Mouse (Mus musculus): ENCODE results near the gene Setd1b. TPM values are rescaled to one million over a fixed set of nuclear protein-coding genes. Genes with fewer than 3 reads are reported as not detected.

Gene Setd1b
- total and polyA plus RNA-seq, 2 experiments from 2014 or later, result 4.8 to 7.2 TPM

GRCm38 (mm10) chr5:123116080-123116479 is 25.9 kb upstream of the Setd1b start:
- H3K36me3 ChIP-seq (ENCODE audit: insufficient read depth, low read length), result no peaks in the 10 kb centered on the region; the same call in 1 of the 2 replicates
- H3K4me1 ChIP-seq (ENCODE audit: insufficient read depth, low read length), result no peaks in the 10 kb centered on the region
- no peaks in the 10 kb centered on the region for H3K27me3 ChIP-seq (ENCODE audit: insufficient read depth, low read length)
- no peaks in the 10 kb centered on the region for H3K9me3 ChIP-seq (ENCODE audit: low read length)
- H3K27ac ChIP-seq, result no peak overlapping the region
- no peak for TF ChIP-seq CTCF (IDR thresholded peaks at IDR 0.05; ENCODE audit: low read depth)
- no peak overlapping the region for H3K9ac ChIP-seq (replicated peaks; ENCODE audit: low read length)
- no peak overlapping the region for H3K4me2 ChIP-seq (ENCODE audit: low read depth, low read length)
- DNase-seq (ENCODE audit: low spot score) (no peak), ATAC-seq (no peak)
- WGBS, result 69% methylated on average over 8 of the region's 8 CpGs
- no peak overlapping the region for H3K4me3 ChIP-seq (ENCODE audit: low read length)

- peak; percentile 89 for TF ChIP-seq CTCF (IDR thresholded peaks at IDR 0.05; ENCODE audit: low read depth)
- Histone ChIP-seq H3K27me3 (ENCODE audit: insufficient read depth, low read length) (no peaks in the 10 kb centered on the region), H3K27ac (no peak overlapping the region), H3K9ac (replicated peaks; ENCODE audit: low read length) (no peak overlapping the region), H3K4me1 (ENCODE audit: insufficient read depth, low read length) (no peaks in the 10 kb centered on the region), H3K4me2 (ENCODE audit: low read depth, low read length) (no peak overlapping the region), H3K4me3 (ENCODE audit: low read length) (no peak overlapping the region), H3K9me3 (ENCODE audit: low read length) (no peaks in the 10 kb centered on the region), H3K36me3 (ENCODE audit: insufficient read depth, low read length) (no peaks in the 10 kb centered on the region; the same call in 1 of the 2 replicates)
- WGBS, result 22% methylated on average over 10 of the region's 10 CpGs
- ATAC-seq, result peak; percentile 45; the same call in 1 of the 2 replicates
- DNase-seq (ENCODE audit: low spot score), result peak; percentile 78
These were observed 24.7 kb upstream of the Setd1b start for GRCm38 (mm10) chr5:123117257-123117656.

DNA sequence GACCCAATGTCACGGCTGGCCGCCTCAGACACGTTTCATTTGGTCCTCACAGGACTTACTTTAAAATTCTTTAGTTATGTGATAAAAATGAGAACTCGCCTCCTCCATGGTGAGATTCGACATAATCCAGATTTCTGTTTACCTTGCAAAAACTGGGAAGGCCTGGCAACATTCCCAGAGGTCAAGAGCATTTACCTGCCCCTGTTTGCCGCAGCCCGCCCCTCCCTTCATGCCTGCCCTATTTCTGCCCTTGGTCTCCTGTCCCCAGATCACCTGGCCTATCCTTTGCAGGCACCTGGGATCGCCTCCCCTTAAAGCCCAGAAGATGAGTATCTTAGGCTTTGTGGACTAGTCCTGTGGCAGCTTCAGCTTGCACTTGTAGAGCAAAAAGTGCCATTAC is 24.2 kb upstream of the Setd1b start:
- no peak overlapping the region for H3K27ac ChIP-seq
- no peaks in the 10 kb centered on the region for H3K9me3 ChIP-seq (ENCODE audit: low read length)
- TF ChIP-seq CTCF (IDR thresholded peaks at IDR 0.05; ENCODE audit: low read depth), result no peak
- no peaks in the 10 kb centered on the region for H3K4me1 ChIP-seq (ENCODE audit: insufficient read depth, low read length)
- no peak overlapping the region for H3K4me3 ChIP-seq (ENCODE audit: low read length)
- H3K27me3 ChIP-seq (ENCODE audit: insufficient read depth, low read length), result no peaks in the 10 kb centered on the region
- no peak overlapping the region for H3K4me2 ChIP-seq (ENCODE audit: low read depth, low read length)
- ATAC-seq (no peak), DNase-seq (ENCODE audit: low spot score) (no peak)
- 82% methylated on average over 8 of the region's 8 CpGs for WGBS
- H3K9ac ChIP-seq (replicated peaks; ENCODE audit: low read length), result no peak overlapping the region
- H3K36me3 ChIP-seq (ENCODE audit: insufficient read depth, low read length), result no peaks in the 10 kb centered on the region; the same call in 1 of the 2 replicates

GRCm38 (mm10) chr5:123118826-123119225 is 23.2 kb upstream of the Setd1b start:
- WGBS, result 71% methylated on average over 10 of the region's 10 CpGs
- no peak for TF ChIP-seq CTCF (IDR thresholded peaks at IDR 0.05; ENCODE audit: low read depth)
- no peak for ATAC-seq

GRCm38 (mm10) chr5:123120624-123121215 is 21.3 kb upstream of the Setd1b start:
- no peaks in the 10 kb centered on the region for H3K36me3 ChIP-seq (ENCODE audit: insufficient read depth, low read length)
- 45% methylated on average over 7 of the region's 7 CpGs for WGBS
- ATAC-seq (no peak), DNase-seq (ENCODE audit: low spot score) (no peak)
- no peaks in the 10 kb centered on the region for H3K27me3 ChIP-seq (ENCODE audit: insufficient read depth, low read length)
- H3K27ac ChIP-seq, result no peak overlapping the region
- no peaks in the 10 kb centered on the region for H3K9me3 ChIP-seq (ENCODE audit: low read length)
- no peak overlapping the region for H3K4me3 ChIP-seq (ENCODE audit: low read length)
- no peak overlapping the region for H3K4me2 ChIP-seq (ENCODE audit: low read depth, low read length)
- H3K9ac ChIP-seq (replicated peaks; ENCODE audit: low read length), result no peak overlapping the region
- H3K4me1 ChIP-seq (ENCODE audit: insufficient read depth, low read length), result no peaks in the 10 kb centered on the region
- TF ChIP-seq CTCF (IDR thresholded peaks at IDR 0.05; ENCODE audit: low read depth), result no peak

More at GRCm38 (mm10) chr5:123118826-123119225, 23.2 kb upstream of the Setd1b start:
- H3K27ac ChIP-seq, result no peak overlapping the region
- H3K36me3 ChIP-seq (ENCODE audit: insufficient read depth, low read length), result no peaks in the 10 kb centered on the region; the same call in 1 of the 2 replicates
- H3K9ac ChIP-seq (replicated peaks; ENCODE audit: low read length), result no peak overlapping the region
- no peak for DNase-seq (ENCODE audit: low spot score)
- H3K4me2 ChIP-seq (ENCODE audit: low read depth, low read length), result no peak overlapping the region
- no peaks in the 10 kb centered on the region for H3K9me3 ChIP-seq (ENCODE audit: low read length)
- H3K4me3 ChIP-seq (ENCODE audit: low read length), result no peak overlapping the region
- no peaks in the 10 kb centered on the region for H3K27me3 ChIP-seq (ENCODE audit: insufficient read depth, low read length)
- no peaks in the 10 kb centered on the region for H3K4me1 ChIP-seq (ENCODE audit: insufficient read depth, low read length)

- Histone ChIP-seq H3K27me3 (ENCODE audit: insufficient read depth, low read length) (no peaks in the 10 kb centered on the region), H3K4me3 (ENCODE audit: low read length) (no peak overlapping the region), H3K4me2 (ENCODE audit: low read depth, low read length) (no peak overlapping the region), H3K36me3 (ENCODE audit: insufficient read depth, low read length) (no peaks in the 10 kb centered on the region), H3K9ac (replicated peaks; ENCODE audit: low read length) (no peak overlapping the region), H3K4me1 (ENCODE audit: insufficient read depth, low read length) (no peaks in the 10 kb centered on the region), H3K27ac (no peak overlapping the region), H3K9me3 (ENCODE audit: low read length) (no peaks in the 10 kb centered on the region)
- TF ChIP-seq CTCF (IDR thresholded peaks at IDR 0.05; ENCODE audit: low read depth), result peak; percentile 56
- DNase-seq (ENCODE audit: low spot score) (no peak), ATAC-seq (no peak)
- WGBS, result 90% methylated on average over 4 of the region's 4 CpGs
These were observed 19.8 kb upstream of the Setd1b start for GRCm38 (mm10) chr5:123122181-123122580.

DNA sequence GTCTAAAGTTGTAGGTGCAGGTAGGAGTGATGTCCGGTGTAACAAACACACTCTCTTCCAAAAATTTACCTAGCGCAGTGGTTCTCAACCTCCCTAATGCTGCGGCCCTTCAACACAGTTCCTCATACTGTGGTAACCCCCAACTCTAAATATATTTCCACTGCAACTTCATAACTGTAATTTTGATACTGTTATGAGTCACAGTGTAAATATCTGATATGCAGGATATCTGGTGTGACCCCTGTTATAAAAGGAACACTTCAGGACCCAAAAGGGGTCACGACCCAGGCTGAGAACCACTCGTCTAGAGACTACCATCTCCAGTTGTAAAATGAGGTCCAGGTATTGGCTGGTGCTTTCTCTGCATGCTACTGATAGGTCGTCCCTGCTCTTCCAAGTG is 16.9 kb upstream of the Setd1b start:
- WGBS, result 86% methylated on average over 6 of the region's 6 CpGs
- DNase-seq (ENCODE audit: low spot score) (no peak), ATAC-seq (no peak)
- Histone ChIP-seq H3K9me3 (ENCODE audit: low read length) (no peaks in the 10 kb centered on the region), H3K9ac (replicated peaks; ENCODE audit: low read length) (no peak overlapping the region), H3K4me1 (ENCODE audit: insufficient read depth, low read length) (no peaks in the 10 kb centered on the region), H3K4me3 (ENCODE audit: low read length) (no peak overlapping the region), H3K4me2 (ENCODE audit: low read depth, low read length) (no peak overlapping the region), H3K36me3 (ENCODE audit: insufficient read depth, low read length) (no peaks in the 10 kb centered on the region; the same call in 1 of the 2 replicates), H3K27ac (no peak overlapping the region), H3K27me3 (ENCODE audit: insufficient read depth, low read length) (no peaks in the 10 kb centered on the region)
- no peak for TF ChIP-seq CTCF (IDR thresholded peaks at IDR 0.05; ENCODE audit: low read depth)

Measured in hindbrain, postnatal 0 days (tissue).